Mouse (Mus musculus): Measurements from ENCODE around the gene Mapre3.
"Not testable (repeated sequence)": the region's sequence is repeated elsewhere in the genome, so short reads cannot be mapped to it uniquely, and the experiment has no call there.

Mapre3 gene

DNA sequence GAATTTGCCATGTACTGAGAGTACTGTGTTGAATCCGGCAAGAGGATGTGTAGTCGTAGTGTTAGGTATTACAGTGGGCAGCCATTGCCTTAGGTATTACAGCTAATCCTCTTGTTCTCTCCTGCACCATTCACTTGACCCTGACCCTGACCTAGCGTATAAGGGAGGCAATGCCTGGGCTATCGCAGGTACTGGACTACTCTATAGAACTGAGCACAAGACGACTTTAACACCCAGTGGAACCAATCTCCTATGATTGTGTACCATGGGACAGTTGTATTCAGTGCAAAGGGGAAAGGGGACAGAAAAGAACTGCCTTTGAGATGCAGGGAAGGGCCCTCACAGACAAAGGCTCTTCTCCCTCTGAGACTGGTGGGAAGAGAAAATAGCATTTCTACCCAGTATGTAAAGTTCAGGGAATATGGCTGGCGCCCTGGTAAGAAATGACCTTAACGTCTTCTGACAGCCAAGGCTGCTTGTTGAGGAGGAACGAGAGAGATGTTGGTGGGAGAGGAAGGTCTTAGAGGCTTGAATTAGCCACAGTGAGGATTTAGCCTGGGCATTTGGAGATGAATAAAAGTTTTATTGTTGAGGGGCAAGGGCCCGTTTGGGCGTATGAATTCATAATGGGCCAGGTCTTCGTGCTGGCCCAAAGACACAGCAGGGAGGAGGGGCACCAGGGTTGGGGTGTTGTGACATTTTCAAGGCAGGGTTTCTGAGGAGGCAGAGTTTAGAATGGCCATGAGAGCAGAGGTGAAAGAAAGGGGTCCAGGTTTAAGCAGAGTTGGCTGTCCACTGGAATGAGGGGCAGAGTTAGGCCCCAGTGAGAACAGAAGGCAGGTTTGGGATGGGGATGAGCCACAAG, 9.9 kb downstream of the Mapre3 start:
- DNase-seq, result no peak

- no peak for DNase-seq
Observed at GRCm38 (mm10) chr5:30825166-30825565, 10.7 kb downstream of the Mapre3 start.

GRCm38 (mm10) chr5:30825821-30826220, 11.4 kb downstream of the Mapre3 start:
- no peak for DNase-seq

GRCm38 (mm10) chr5:30833416-30833815, 19.0 kb downstream of the Mapre3 start:
- no peak for DNase-seq

DNA sequence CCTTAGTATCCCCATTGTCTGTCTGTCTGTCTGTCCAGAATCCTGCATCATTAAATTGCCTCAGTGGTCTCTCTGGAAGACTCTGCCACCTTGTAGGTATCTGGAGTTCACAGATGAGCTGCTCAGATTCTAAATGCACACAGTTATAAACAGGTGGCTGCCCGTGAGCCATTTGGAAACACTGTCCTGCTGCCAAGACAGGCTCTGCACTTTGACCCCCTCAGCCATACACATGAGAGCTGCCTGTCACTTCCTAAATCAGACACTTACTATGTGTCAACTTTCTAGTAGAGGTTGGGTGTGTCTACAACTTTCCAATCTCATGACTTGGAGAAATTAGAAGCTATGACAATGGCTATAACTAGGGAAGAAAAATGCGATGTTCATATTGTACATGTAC, 25.3 kb downstream of the Mapre3 start:
- DNase-seq, result no peak

- DNase-seq, result no peak
Observed at GRCm38 (mm10) chr5:30841896-30842295, 27.5 kb downstream of the Mapre3 start.

DNA sequence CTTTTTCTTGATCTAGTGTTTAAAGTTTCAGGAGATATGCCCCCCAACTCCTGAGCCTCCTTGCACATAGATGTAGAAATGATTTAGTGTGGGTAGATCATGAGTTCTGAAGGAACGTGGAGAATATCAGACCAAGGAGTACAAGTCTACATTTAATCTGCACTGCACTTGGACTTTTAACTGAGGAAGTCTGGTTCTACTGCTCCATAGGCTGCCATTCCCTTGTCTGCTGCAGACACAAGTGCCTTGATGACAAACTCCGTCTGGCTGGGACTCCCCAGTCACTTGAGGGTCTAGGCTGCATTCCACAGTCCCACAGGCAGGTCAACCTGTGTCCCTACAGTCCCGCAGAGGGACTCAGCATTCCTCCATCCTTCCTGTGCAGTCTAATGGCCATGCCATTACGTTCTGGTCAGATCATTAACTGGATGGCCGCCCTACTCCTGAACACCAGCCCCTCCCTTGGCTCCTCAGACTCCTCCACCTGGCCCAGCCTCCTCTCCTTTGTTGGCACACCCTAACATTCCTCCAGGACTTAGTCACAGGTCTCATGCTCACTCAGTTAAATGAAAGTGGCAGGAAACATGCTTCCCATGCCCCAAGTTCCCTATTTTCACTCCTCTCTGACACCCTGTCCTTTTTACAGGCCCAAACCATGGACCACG, 35.6 kb downstream of the Mapre3 start:
- peak; percentile 49 for DNase-seq

DNA sequence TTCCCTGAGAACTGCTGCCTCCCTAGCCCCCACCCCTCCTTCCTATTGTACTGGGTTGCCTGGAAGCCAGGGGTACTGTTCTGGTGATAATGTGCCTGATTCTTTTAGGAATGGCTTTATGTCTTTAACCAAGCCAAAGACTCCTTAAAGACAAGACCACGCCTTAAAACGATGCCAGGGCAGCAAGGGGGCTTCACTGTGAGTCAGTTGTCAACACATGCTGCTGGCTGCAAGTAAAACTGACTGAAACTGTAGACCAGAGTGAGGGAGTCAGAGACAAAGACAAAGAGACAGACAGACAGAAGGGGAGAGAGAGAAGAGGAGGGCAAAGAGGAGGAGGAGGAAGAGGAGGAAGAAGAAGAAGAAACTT, 36.1 kb downstream of the Mapre3 start:
- DNase-seq, result no peak

DNA sequence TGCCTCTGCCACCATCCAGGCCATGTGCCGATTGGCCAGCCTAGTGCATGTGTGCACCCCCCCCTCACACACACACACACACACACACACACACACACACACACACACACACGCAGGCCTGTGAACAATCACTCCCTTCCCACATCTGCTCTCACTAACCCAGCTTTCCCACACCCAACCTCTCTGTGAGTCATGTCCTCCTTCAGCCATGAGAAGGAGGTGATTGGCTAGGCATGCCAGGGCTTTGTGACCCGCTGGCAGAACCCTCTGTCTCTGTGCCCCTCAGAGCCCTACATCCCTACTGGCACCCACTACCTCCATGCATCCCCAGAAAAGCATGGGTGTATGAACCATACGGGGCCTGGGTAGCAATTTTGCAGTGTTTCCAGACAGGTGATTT, 39.1 kb downstream of the Mapre3 start:
- no peak for DNase-seq

- no peak for DNase-seq
Observed at GRCm38 (mm10) chr5:30855674-30856073, 41.2 kb downstream of the Mapre3 start.

DNA sequence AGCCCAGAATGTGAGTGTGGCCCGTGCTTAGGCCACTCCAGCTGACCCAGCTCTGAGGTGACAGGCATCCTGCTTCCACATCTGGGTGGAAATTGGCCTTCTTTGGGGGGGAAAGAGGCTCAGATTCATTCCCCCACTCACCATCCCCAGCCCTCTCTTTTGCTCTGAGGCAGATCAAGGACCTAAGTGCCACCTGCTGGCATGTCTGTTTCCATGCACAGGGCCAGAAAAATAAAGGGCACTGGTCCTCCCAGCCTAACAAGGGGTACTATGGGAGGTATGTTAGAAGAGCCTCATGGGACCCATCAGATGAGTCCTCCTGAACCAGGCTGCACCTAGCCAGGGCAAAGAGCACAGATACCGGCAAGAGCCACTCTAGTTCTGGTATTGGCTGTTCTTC, 41.7 kb downstream of the Mapre3 start:
- DNase-seq, result no peak

DNA sequence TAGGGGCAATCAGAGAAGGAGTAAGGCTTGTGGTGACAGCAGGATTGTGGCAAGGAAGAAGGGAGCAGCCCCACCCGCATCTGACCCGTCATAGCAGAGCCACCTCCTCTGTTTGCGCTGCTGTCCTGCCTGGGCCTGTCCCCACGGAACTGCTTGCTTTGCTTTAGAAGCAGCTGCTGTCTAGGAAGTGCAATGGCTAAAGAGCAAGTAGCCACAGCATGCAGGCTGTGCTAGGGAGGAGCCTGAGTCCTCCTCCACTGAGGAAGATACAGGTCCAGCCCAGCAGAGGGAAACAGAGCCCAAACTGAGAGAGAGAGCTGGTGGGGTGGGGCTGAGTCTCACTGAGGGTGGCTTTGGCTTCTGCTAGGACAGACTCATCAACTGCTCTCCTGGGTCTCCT, 49.4 kb downstream of the Mapre3 start:
- DNase-seq, result peak; percentile 58

GRCm38 (mm10) chr5:30864322-30864721, 49.9 kb downstream of the Mapre3 start:
- DNase-seq, result no peak

- DNase-seq, result no peak
Observed at GRCm38 (mm10) chr5:30866871-30867270, 52.4 kb downstream of the Mapre3 start.

DNA sequence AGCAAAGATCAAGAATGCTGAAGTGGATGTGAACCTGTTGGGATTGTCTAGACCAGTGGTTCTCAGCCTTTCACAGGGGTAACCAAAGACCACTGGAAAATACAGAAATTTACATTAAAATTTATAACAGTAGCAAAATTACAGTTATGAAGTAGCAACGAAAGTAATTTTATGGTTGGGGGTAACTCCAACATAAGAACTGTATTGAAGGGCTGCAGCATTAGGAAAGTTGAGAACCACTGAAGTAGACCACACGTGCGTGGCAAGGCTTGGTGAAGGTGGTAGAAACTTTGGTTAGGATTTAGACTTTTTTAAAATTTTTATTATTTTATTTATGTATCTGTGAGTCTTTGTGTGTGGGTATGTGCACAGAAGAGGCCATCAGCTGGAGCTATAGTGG, 53.3 kb downstream of the Mapre3 start, which contains the start of gene Tmem214:
Gene Tmem214, plus strand, starts transcription at position 301 of the 400 bp plus-strand sequence.
- no peak for DNase-seq

- DNase-seq, result peak; percentile 49
Observed at GRCm38 (mm10) chr5:30868981-30869380, 54.5 kb downstream of the Mapre3 start.

DNA sequence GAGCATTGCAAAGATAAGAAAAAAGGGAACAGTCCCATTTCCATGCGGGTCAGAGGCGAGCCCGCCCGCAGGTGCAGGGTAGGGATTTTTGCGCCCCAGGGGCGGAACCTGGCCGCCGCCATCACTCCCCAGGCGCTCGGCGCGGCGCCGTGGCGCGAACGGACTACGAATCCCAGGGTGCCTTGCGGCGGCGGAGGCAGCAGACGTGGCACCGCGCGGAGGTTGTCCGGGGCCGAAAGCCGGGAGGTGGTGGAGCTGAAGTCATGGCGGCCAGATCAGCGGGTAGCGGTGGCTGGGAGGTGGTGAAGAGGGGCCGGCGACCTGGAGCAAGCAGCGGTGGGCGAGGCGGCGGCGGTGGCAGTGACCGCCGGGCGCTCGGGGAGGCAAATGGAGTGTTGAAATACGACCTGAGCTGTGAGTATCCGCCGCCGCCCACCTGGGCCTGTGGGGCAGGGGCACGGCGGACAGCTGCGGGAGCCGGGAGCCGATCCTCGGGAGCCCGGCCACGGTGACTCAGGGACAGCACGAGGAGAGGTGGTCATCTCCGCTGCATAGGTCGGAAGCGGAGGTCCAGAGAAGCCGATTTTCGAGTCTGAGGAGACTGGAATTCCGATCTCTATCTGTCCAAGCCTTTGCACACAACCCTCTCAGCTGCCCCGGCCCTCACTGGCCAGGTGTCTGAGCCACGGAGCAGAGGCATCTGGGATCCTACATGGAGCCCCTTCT, 55.1 kb downstream of the Mapre3 start:
- DNase-seq, result peak; percentile 95

DNA sequence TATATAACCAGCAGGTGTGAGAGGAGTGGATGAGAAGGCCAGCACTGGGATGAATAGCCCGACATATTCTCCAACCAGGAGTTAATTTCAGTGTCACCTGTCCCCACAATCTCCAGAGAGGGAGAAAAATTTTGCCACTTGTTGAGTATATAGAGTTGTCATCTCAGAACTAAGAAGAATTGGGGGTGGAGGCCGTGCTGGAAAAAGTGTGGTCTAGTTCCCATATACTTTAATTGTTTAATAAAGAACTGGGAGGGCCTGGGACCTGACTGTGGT, 55.6 kb downstream of the Mapre3 start:
- no peak for DNase-seq

DNA sequence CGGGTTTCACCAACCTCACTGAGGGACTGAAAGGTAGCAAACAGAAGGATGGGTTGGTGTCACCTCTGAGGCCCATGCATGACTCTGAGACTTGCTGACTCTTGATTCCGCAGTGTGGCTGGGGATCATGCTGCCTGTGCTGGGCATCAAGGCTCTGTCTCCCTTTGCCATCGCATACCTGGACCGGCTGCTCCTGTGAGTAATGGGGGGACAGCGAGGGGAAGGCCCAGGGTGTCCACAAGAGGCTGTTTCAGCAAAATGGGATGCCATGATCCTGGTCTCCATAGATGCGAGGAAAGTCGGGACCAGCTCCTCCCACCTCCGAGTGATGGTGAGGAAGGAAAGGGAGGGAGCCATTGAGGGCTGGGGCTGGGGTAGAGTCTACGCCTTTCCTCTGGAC, 58.1 kb downstream of the Mapre3 start:
- no peak for DNase-seq

GRCm38 (mm10) chr5:30874365-30874764, 59.9 kb downstream of the Mapre3 start:
- DNase-seq, result no peak

GRCm38 (mm10) chr5:30878616-30879015, 64.2 kb downstream of the Mapre3 start:
- DNase-seq, result no peak

DNA sequence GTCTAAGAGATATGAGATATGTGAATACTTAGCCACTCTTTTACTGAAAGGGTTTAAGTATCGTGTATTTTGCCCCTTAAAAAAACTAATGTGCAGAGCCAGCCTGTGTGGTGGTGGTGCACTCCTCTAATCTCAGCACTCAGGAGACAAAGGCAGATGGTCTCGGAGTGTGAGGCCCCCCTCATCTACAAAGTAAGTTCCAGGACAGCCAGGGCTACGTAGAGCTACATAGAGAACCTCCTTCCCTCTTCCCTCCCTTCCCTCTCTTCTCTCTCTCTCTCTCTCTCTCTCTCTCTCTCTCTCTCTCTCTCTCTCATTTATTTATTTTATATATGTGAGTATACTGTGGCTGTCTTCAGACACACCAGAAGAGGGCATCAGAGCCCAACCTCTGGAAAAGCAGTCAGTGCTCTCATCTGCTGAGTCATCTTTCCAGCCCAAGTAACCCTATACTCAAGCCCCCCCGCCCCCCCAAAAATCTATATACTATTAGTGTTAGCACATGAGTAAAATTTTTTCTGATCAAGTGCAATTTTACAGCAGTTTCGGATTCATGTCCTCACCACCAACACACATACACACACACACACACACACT, 65.0 kb downstream of the Mapre3 start:
- DNase-seq, result no peak

GRCm38 (mm10) chr5:30881839-30882238, 67.4 kb downstream of the Mapre3 start:
- not testable (repeated sequence) for DNase-seq

DNA sequence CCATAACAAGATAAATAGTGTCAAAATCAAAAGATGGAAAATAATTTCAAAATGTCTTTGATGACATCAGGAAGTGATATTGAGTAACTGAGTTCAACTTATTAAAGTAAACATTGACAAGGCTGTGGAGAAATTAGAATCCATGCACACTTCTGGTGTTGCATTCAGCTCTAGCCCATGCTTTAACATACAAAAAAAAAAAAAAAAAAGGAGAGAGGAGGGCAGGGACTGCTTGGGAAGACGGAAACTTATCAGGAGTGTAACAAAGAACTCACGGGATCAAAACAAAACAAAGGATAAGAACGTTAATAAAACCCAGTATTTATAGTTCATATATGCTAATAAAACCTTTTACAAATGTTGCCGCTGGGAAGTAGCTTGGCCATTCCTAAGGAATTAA, 71.8 kb downstream of the Mapre3 start:
- DNase-seq, result no peak
